Mouse (Mus musculus): ENCODE measurements at regions not wholly inside any gene's neighbourhood (a gene's known extent, or its start where the extent isn't known, plus 50 kb on each side); places are given as distances from the start of the nearest gene placed in this dataset.

DNA sequence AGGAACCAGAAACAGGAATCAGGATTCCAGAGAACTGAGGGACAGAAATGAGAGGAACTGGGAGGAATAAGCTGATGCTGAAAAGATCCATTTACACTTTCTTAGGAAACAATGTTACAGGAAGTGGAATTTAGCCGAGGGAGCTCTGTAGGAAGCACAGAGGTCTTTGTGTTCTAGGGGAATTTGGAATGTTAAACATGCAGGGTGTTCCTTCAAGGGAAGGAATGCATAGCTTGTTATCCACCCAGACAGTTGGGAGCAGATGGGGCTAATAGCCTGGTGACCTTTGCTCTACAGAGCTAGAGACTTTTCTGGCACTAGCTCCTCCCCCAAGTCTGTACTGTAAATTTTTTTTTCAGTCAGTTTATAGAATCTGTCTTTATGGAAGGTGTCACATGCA lies 64.1 kb downstream of the Gm11983 start:
- TF ChIP-seq CHD2 (IDR thresholded peaks at IDR 0.05; ENCODE audit: low read depth, low read length) (peak; percentile 66), MAFK (IDR thresholded peaks at IDR 0.05; ENCODE audit: insufficient read depth, low read depth, low read length) (no peak), ZNF384 (IDR thresholded peaks at IDR 0.05; ENCODE audit: low read depth, low read length) (peak; percentile 51; the same call in 1 of the 2 replicates)

Data from ES-E14 (cell line).